Mouse (Mus musculus) spleen, adult 2 months (tissue): Measurements from ENCODE around the gene Adcy1.

Experiments
- CTCF ChIP-seq: fragments of 200-500 bp; IDR thresholded peaks from 2 replicates; pipeline ENCODE4 v1.5.1; 2011; ENCODE audit warnings: mild to moderate bottlenecking, inconsistent platforms; ENCODE audit not compliant: insufficient read depth, insufficient read length, insufficient replicate concordance; ENCODE audit errors: extremely low read depth
- POLR2A ChIP-seq: fragments of 200-500 bp; IDR thresholded peaks from 2 replicates; pipeline ENCODE4 v1.6.1; 2011; ENCODE audit warnings: low read depth, low read length, inconsistent platforms

- TF ChIP-seq CTCF, result no peak
- no peak for TF ChIP-seq POLR2A
Measured at GRCm38 (mm10) chr11:7173664-7174063, 110.4 kb downstream of the Adcy1 start.
